Mouse (Mus musculus) Patski (cell line): ENCODE measurements around the gene Gm4707. TPM values are rescaled to one million over a fixed set of nuclear protein-coding genes. Genes with fewer than 3 reads are reported as not detected.
"Not testable (repeated sequence)": the region's sequence is repeated elsewhere in the genome, so short reads cannot be mapped to it uniquely, and the experiment has no call there.

Experiments
- ATAC-seq: fragments of 100-300 bp; one replicate; pipeline ENCODE4 v1.8.0; 2021
- CTCF ChIA-PET: fragments of 350-600 bp; sonication (Branson Sonifier 250); formaldehyde crosslinking; loops from one replicate; lab custom pipeline; 2022; ENCODE audit warnings: inconsistent platforms; lab: Charles Lee
- POLR2A ChIA-PET: fragments of 350-600 bp; sonication (Branson Sonifier 250); formaldehyde crosslinking; loops from one replicate; lab custom pipeline; 2022; ENCODE audit warnings: antibody characterized with exemption, inconsistent platforms; lab: Charles Lee
- DNase-seq: peaks from one replicate; pipeline ENCODE4 v3.0.0-alpha.2; 2011; ENCODE audit warnings: low read depth, low spot score
- H3K27me3 ChIP-seq: fragments of 371-371 bp; one replicate; pipeline ENCODE4 v1.5.1; 2021
- CTCF ChIP-seq: fragments of 100-300 bp; IDR thresholded peaks from one replicate; pipeline ENCODE4 v1.5.1; 2021
- in situ Hi-C: fragments of 300-500 bp; cut with MboI; formaldehyde crosslinking; loops from 3 replicates; pipeline ENCODE4 v1.11.1; 2018; ENCODE audit warnings: low pct_unique_long_range_greater_than_20kb, mixed read lengths
- polyA plus RNA-seq: library from polyadenylated mRNA; unstranded; gene quantifications from one replicate; pipeline ENCODE4 v1.2.3, GENCODE M21; 2021

Gm4707 gene
- polyA plus RNA-seq, 1 experiment from 2014 or later, result 0.47 TPM

GRCm38 (mm10) chr17:71479381-71479901, 19.7 kb upstream of the Gm4707 start:
- in situ Hi-C loops, result no loop called here
- CTCF ChIA-PET, result interaction anchor here (0.6 to 1.3 kb wide), 2 partner anchors 9 to 70 kb away, joined by 3 to 5 read pairs; no protein-coding TSS in a partner anchor
- POLR2A ChIA-PET, result no interaction called here
- ATAC-seq (no peak), DNase-seq (no peak)
- TF ChIP-seq CTCF, result no peak
- H3K27me3 ChIP-seq, result no peaks in the 10 kb centered on the region

GRCm38 (mm10) chr17:71477481-71477880, 17.8 kb upstream of the Gm4707 start:
- ChIA-PET POLR2A (interaction anchor here (0.7 kb wide), 2 partner anchors 32 to 126 kb away, joined by 3 to 5 read pairs; no protein-coding TSS in a partner anchor), CTCF (interaction anchor here (1.7 kb wide), 1 partner anchor 9 kb away, joined by 6 read pairs; no protein-coding TSS in a partner anchor)
- no peaks in the 10 kb centered on the region for H3K27me3 ChIP-seq
- no peak for ATAC-seq
- no peak for DNase-seq
- in situ Hi-C loops, result no loop called here
- TF ChIP-seq CTCF, result no peak

GRCm38 (mm10) chr17:71476346-71477020, 16.8 kb upstream of the Gm4707 start:
- ATAC-seq (no peak), DNase-seq (no peak)
- H3K27me3 ChIP-seq, result no peaks in the 10 kb centered on the region
- ChIA-PET POLR2A (interaction anchor here (0.7 kb wide), 1 partner anchor 126 kb away, joined by 5 read pairs; no protein-coding TSS in a partner anchor), CTCF (interaction anchor here (1.7 kb wide), 1 partner anchor 10 kb away, joined by 6 read pairs; no protein-coding TSS in a partner anchor)
- in situ Hi-C loops, result no loop called here
- no peak for TF ChIP-seq CTCF

- peak; percentile 77 for ATAC-seq
- ChIA-PET CTCF (no interaction called here), POLR2A (interaction anchor here (0.7 kb wide), 1 partner anchor 28 kb away, joined by 3 read pairs; no protein-coding TSS in a partner anchor)
- peak; percentile 37 for DNase-seq
- no peaks in the 10 kb centered on the region for H3K27me3 ChIP-seq
- in situ Hi-C loops, result no loop called here
- TF ChIP-seq CTCF, result no peak
Observed at GRCm38 (mm10) chr17:71475705-71476089, 16.0 kb upstream of the Gm4707 start.

GRCm38 (mm10) chr17:71474762-71475704, 15.3 kb upstream of the Gm4707 start, which contains the start of gene Smchd1:
Gene Smchd1, minus strand, starts transcription at chr17:71475343.
- in situ Hi-C loops, result no loop called here

GRCm38 (mm10) chr17:71474128-71474527, 14.4 kb upstream of the Gm4707 start:
- ChIA-PET POLR2A (no interaction called here), CTCF (no interaction called here)
- no peak for TF ChIP-seq CTCF
- ATAC-seq, result no peak
- in situ Hi-C loops, result no loop called here
- H3K27me3 ChIP-seq, result no peaks in the 10 kb centered on the region
- DNase-seq, result no peak

More at GRCm38 (mm10) chr17:71474762-71475704, 15.3 kb upstream of the Gm4707 start, which contains the start of gene Smchd1:
- ATAC-seq (peak; percentile 92), DNase-seq (peak; percentile 53)
- ChIA-PET CTCF (no interaction called here), POLR2A (interaction anchor here (0.7 kb wide), 1 partner anchor 28 kb away, joined by 3 read pairs; no protein-coding TSS in a partner anchor)
- no peak for TF ChIP-seq CTCF
- H3K27me3 ChIP-seq, result no peaks in the 10 kb centered on the region

GRCm38 (mm10) chr17:71471261-71471660, 11.5 kb upstream of the Gm4707 start:
- POLR2A ChIA-PET, result interaction anchor here (0.6 kb wide), 1 partner anchor 127 kb away, joined by 3 read pairs; no protein-coding TSS in a partner anchor
- DNase-seq (no peak), ATAC-seq (no peak)
- TF ChIP-seq CTCF, result no peak
- CTCF ChIA-PET, result no interaction called here
- in situ Hi-C loops, result no loop called here
- H3K27me3 ChIP-seq, result no peaks in the 10 kb centered on the region

GRCm38 (mm10) chr17:71460312-71460711, 594 bp upstream of the Gm4707 start:
- in situ Hi-C loops, result no loop called here
- no peak for ATAC-seq
- TF ChIP-seq CTCF, result no peak
- CTCF ChIA-PET, result no interaction called here
- no peak for DNase-seq
- no peaks in the 10 kb centered on the region for H3K27me3 ChIP-seq
- POLR2A ChIA-PET, result interaction anchor here (0.6 kb wide), 1 partner anchor 1465 kb away, joined by 6 read pairs; no protein-coding TSS in a partner anchor

GRCm38 (mm10) chr17:71457361-71457760, 2.4 kb downstream of the Gm4707 start:
- POLR2A ChIA-PET, result interaction anchor here (0.7 kb wide), 1 partner anchor 49 kb away, joined by 4 read pairs; no protein-coding TSS in a partner anchor
- H3K27me3 ChIP-seq, ATAC-seq, DNase-seq, in situ Hi-C loops: not testable (repeated sequence)
- CTCF ChIA-PET, result interaction anchor here (3.9 kb wide), 1 partner anchor 13 kb away, joined by 13 read pairs; no protein-coding TSS in a partner anchor

GRCm38 (mm10) chr17:71445191-71445590, 14.5 kb downstream of the Gm4707 start:
- ChIA-PET CTCF (interaction anchor here (0.8 to 2.7 kb wide), 5 partner anchors 8 to 83 kb away, joined by 3 to 13 read pairs (median 3); no protein-coding TSS in a partner anchor), POLR2A (interaction anchor here (0.5 kb wide), 1 partner anchor 32 kb away, joined by 3 read pairs; no protein-coding TSS in a partner anchor)
- DNase-seq (no peak), ATAC-seq (no peak)
- no peaks in the 10 kb centered on the region for H3K27me3 ChIP-seq
- in situ Hi-C loops, result no loop called here
- TF ChIP-seq CTCF, result no peak
